Mouse (Mus musculus) neural tube, embryonic 10.5 days (tissue): ENCODE measurements at regions not wholly inside any gene's neighbourhood (a gene's known extent, or its start where the extent isn't known, plus 50 kb on each side); places are given as distances from the start of the nearest gene placed in this dataset.
A peak's percentile ranks its signal among the peaks of the same experiment; 100 is the strongest.
"Not testable (repeated sequence)": the region's sequence is repeated elsewhere in the genome, so short reads cannot be mapped to it uniquely, and the experiment has no call there.

Experiments used
- DNase-seq: peaks from one replicate; pipeline ENCODE4 v3.0.0-alpha.2; 2017; ENCODE audit warnings: low spot score; ENCODE audit errors: extremely low spot score

GRCm38 (mm10) chr17:48650556-48650955 is 195.9 kb downstream of the Unc5cl start:
- DNase-seq: no peak

DNA sequence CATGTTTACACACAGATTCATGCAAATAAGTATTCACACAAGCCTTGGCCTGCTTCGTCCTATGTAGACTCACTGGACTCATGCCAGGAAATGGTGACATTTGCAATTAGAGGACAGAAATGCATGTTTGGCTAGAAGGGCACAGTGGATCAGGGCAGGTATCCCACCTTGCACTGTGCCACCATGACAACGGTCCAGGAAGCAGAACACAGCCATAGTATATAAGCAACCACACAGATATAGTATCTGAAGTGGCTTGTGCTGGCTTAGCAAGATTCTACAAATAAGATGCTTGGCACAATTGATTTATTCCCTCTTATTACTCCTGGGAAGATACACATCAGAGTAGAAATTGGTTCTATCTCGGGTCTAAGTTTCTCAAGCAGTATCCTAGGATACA is 218.0 kb downstream of the Unc5cl start:
- DNase-seq: no peak

DNA sequence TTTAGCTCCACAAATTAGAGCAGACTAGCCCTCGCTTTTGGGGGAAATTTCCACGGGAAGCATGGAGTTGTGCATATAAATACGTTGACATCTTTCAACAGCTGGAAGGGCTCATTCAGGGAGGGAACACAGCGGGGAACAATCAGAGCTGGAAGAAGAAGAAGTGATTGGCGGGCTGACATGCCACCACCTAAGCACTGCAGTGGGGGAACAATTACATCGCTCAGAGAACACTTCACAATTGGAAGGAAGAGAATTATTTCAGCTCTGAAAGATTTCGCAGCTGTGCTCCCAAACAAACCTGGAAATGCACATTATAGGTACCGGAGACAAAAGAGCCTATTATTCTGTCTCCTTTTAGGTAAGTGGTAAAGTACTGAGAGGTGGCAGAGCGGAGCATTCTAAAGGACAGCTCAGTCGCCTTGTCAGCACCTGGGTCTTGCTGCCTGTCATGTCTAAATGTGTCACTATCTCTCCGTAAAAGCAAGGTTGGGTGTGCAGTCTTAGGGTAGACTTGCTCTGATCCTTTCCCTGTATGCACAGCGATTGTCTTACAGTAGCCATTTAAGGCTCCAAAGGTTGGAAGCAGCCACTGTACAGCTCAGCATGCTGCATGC is 223.6 kb downstream of the Unc5cl start:
- no peak for DNase-seq

DNA sequence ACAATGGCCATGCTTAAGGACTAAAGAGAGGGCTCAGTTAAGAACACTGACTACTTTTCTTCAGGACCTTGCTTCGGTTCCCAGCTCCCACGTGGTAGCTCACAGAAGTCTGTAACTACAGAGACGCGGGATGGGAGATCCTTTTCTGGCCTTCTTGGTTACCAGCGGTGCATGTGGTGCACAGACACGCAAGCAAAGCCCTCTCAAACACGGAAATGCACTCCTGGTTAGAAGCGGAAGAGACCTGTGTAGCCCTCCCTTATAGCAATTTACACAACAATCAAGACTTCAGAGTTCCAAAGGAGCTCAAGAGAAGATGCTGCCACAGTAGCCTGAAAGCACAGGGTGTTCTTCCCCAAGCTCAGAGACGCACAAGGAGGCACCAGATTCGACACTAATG is 225.6 kb downstream of the Unc5cl start:
- no peak for DNase-seq

DNA sequence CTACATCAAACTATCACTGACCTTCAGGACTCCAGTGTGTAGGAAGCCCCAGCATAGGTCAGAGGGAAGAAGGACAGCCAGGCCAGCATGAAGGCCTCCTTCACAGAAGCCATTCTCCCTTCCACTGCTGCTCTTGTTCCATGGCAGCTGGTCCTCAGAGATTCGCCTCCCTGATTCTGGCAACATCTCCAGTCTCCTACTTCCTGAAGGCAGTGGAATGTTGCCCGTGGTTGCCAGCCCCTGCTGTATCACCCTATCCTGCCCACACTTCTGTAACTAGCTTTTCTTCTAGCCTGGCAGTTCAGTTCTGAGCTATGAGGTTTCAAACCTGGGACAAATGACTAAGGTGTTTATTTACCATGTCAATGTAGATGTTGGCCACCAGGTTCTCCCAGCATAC is 234.2 kb downstream of the Unc5cl start:
- no peak for DNase-seq

GRCm38 (mm10) chr17:48698456-48698855 is 233.7 kb upstream of the Lrfn2 start:
- no peak for DNase-seq

DNA sequence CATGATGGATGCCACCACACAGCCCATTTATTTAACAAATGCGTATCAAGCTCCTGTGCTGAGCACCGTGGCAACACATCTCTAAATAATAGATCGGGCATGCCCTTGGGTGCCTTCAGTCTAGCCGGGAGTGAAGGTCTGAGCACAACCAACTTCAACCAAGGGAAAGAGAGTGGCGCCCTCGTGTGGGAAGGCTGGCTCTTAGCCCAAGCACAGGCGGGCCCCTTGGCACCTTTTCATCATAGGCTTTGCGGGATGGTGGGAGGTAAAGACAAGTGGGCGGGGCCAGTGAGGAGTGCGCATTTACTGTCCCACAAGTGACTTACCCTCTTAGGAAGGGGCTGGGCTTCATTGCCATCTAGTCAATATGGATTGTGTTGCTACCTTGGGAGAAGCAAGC is 231.6 kb upstream of the Lrfn2 start:
- DNase-seq: peak; percentile 18

DNA sequence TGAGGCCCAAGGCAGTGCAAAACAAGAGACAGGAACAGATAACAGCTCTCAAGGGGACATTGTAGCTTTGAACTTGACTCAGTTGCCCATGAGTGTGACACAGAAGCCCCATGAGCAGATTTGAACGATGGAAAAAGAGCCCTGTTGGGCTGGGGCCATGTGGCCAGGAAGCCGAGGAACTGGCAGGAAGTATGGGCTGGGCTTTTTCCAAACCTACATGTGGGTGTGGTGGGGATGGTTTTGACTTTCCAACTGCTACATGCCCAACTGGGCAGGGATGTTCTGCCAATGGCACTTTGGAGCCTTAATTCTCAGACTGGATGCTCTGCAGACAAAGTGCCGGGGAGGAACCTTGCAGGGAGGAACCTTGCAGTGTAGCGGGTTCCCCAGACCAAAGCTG is 211.7 kb upstream of the Lrfn2 start:
- no peak for DNase-seq

DNA sequence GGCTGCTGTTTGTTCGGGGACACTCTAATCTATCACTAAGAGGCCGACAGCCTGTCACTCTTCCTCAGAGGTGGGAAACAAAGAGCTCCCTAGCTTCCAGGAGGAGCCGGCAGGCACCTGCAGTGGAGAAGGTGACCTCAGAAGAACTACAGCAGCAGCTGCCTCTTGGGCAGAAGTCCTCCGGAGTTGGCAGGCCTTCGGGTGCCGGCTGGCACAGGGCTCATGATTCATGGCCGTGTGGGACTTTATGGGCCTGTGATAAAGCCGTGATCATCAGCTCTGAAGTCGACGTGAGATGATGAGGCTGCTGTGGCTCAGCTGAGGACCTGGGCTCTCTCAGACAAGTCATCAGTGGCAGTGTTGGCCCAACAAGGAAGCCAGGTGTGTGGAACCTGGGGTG is 208.9 kb upstream of the Lrfn2 start:
- no peak for DNase-seq

GRCm38 (mm10) chr17:48724513-48725112 is 207.6 kb upstream of the Lrfn2 start:
- no peak for DNase-seq

GRCm38 (mm10) chr17:48726460-48726859 is 205.7 kb upstream of the Lrfn2 start:
- no peak for DNase-seq

DNA sequence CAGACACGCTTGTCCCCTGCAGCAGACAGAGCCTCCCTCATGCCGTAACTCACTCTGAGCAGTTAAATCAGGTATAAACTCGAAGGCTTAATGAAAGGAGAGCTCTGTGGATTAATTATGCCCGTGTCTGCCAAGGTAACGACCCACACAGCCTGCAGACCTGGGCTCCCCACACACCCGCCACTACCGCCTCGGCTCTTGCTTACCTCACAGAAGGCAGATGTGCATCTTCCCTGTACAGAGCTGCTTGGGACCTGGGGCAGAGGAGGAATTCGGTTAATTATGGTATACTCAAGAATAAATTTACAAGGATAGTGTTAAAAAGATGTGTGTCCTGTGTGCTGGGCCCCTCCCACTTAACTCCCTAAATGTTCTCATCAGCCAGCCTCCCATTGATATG is 198.4 kb upstream of the Lrfn2 start:
- DNase-seq: no peak

GRCm38 (mm10) chr17:48737181-48737580 is 195.0 kb upstream of the Lrfn2 start:
- not testable (repeated sequence) for DNase-seq

- DNase-seq: no peak
Measured at GRCm38 (mm10) chr17:48738708-48739107, 193.5 kb upstream of the Lrfn2 start.

DNA sequence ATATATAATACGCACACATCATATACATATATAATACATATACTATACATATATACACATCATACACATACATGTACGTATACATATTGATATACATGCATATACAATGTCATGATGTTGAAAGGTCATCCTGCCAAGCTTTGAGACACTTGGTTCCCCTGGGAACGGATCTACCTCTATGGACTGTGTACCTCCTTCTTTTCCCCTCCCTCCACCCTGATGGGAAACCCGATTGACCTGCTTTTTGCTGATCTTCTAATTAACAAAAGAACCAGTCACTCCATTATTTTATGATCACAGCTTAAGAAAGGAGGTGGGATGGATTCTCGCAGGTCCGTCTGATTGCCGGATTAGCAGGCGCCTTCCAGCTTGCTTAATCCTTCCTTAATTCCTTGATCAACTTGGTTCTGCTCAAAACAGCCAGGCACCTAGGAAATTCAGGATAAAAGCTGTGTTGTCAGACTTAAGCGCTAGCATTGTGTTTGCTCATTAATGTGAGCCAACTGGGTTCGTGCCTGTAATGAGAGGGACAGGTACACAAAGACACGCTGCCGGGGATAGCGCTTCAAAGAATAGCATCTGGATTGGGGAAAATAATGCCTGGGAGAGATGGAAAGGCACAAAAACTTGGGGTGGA is 189.3 kb upstream of the Lrfn2 start:
- DNase-seq: no peak

GRCm38 (mm10) chr17:48770099-48770498 is 162.1 kb upstream of the Lrfn2 start:
- DNase-seq: no peak

- no peak for DNase-seq
Measured at GRCm38 (mm10) chr17:48771721-48772320, 160.4 kb upstream of the Lrfn2 start.

- peak; percentile 44 for DNase-seq
Measured at GRCm38 (mm10) chr17:48774172-48774890, 157.8 kb upstream of the Lrfn2 start.

- no peak for DNase-seq
Measured at GRCm38 (mm10) chr17:48775479-48775878, 156.7 kb upstream of the Lrfn2 start.

GRCm38 (mm10) chr17:48776502-48776902 is 155.7 kb upstream of the Lrfn2 start:
- no peak for DNase-seq

GRCm38 (mm10) chr17:48780217-48780616 is 152.0 kb upstream of the Lrfn2 start:
- DNase-seq: no peak

DNA sequence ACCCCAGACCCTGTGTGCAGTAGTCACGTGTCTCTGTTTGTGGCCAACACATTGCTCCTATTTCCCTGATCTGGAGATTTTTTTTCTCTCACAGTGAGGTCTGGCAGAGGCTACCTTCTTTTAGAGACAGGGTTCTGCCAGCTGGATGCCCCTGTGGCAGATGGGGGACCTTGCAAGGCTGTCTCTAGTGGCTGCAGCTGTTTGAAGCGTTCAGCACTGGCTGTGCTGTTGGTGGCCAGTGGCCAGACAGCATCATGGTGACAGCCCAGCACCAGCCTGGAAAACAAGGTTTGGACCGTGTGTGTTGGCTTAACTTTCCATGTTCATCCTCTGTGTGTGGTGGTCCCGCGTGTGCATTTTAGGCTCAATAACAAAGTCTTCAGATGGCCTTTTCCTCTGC is 147.8 kb upstream of the Lrfn2 start:
- no peak for DNase-seq
